Comparison of ENCODE assay signal across 8 mouse cellular contexts in the genomic region with DNA sequence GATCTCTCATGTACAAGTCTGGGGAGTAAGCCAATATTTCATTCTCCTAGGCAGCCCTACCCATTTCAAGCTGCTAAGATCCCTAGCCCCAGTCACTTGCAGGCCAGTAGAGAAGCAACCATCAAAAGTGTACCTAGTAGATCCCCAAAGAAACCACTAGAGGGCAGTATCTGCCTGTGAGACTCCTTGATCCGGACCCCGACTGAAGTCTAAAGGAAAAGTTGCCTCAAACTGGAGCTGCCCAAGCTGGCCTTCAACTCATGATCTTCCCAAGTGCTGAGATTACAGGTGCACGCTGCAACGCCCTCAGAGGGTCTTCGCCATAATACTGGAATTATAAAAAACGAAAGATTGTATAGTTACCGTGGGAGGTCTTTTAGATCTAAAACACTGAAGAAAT. TPM values are rescaled to one million over a fixed set of nuclear protein-coding genes. Genes with fewer than 3 reads are reported as not detected.
DNase-seq lines count a peak whose midpoint lies in the region; ATAC-seq and TF ChIP-seq lines count a peak whose summit lies in the region.

No protein-coding gene starts in this region.

- H3K9ac ChIP-seq in kidney, embryonic 15.5 days = no peak overlapping the region
- no peak overlapping the region for H3K9ac ChIP-seq in liver, adult 2 months (ENCODE audit: low read depth, low read length)
- H3K9ac ChIP-seq in neural tube, embryonic 11.5 days (ENCODE audit: low read length) = no peak overlapping the region

- TF ChIP-seq CTCF in G1E (IDR thresholded peaks at IDR 0.05; ENCODE audit: low read depth, low read length) = peak; percentile 70
- peak; percentile 57 for TF ChIP-seq CTCF in liver, adult 2 months (IDR thresholded peaks at IDR 0.05; ENCODE audit: low read depth, low read length)

- no peak overlapping the region for H3K4me2 ChIP-seq in kidney, embryonic 15.5 days
- no peak overlapping the region for H3K4me2 ChIP-seq in neural tube, embryonic 11.5 days (ENCODE audit: low read depth)

- no peak for TF ChIP-seq POLR2A in liver, adult 2 months (IDR thresholded peaks at IDR 0.05; ENCODE audit: extremely low read depth, insufficient read depth, low read length)

- 0 out of 2 replicates have a peak overlapping the region, but pooled peaks have one; percentile 22 for H3K27ac ChIP-seq in kidney, embryonic 15.5 days
- no peak overlapping the region for H3K27ac ChIP-seq in liver, adult 2 months (replicated peaks; ENCODE audit: insufficient read depth, low read depth, low read length)
- H3K27ac ChIP-seq in neural tube, embryonic 11.5 days (ENCODE audit: low read depth, low read length) = no peak overlapping the region

- no peaks in the 10 kb centered on the region for H3K9me3 ChIP-seq in G1E (replicated peaks)
- no peaks in the 10 kb centered on the region for H3K9me3 ChIP-seq in kidney, embryonic 15.5 days (replicated peaks)
- H3K9me3 ChIP-seq in neural tube, embryonic 11.5 days (ENCODE audit: control insufficient read depth, low read length) = no peaks in the 10 kb centered on the region

- no peak overlapping the region for H3K4me3 ChIP-seq in G1E (ENCODE audit: low read depth, low read length)
- H3K4me3 ChIP-seq in kidney, embryonic 15.5 days (replicated peaks) = no peak overlapping the region
- H3K4me3 ChIP-seq in liver, adult 2 months (ENCODE audit: insufficient read depth, low read depth, low read length) = no peak overlapping the region
- H3K4me3 ChIP-seq in neural tube, embryonic 11.5 days (ENCODE audit: low read depth, low read length) = no peak overlapping the region

- H3K4me1 ChIP-seq in G1E (ENCODE audit: insufficient read depth, low read depth, low read length) = no peaks in the 10 kb centered on the region; the same call in 1 of the 2 replicates
- peaks cover 10% of the 10 kb centered on the region for H3K4me1 ChIP-seq in kidney, embryonic 15.5 days
- peaks cover 2% of the 10 kb centered on the region; the same call in 1 of the 2 replicates for H3K4me1 ChIP-seq in liver, adult 2 months (ENCODE audit: control insufficient read depth, insufficient read depth, low read length)
- H3K4me1 ChIP-seq in neural tube, embryonic 11.5 days (ENCODE audit: control insufficient read depth, insufficient read depth, low read length) = no peaks in the 10 kb centered on the region

- 10% methylated on average over 7 of the region's 7 CpGs for WGBS in kidney, embryonic 15.5 days
- WGBS in liver, adult 2 months = 19% methylated on average over 7 of the region's 7 CpGs
- 9% methylated on average over 7 of the region's 7 CpGs for WGBS in neural tube, embryonic 11.5 days

- H3K27me3 ChIP-seq in G1E (ENCODE audit: insufficient read depth, low read length) = peaks cover 12% of the 10 kb centered on the region
- no peaks in the 10 kb centered on the region for H3K27me3 ChIP-seq in kidney, embryonic 15.5 days
- H3K27me3 ChIP-seq in liver, adult 2 months (ENCODE audit: control insufficient read depth, insufficient read depth, low read length) = no peaks in the 10 kb centered on the region
- H3K27me3 ChIP-seq in neural tube, embryonic 11.5 days (ENCODE audit: control insufficient read depth, insufficient read depth, low read length) = no peaks in the 10 kb centered on the region

- no peaks in the 10 kb centered on the region for H3K79me2 ChIP-seq in liver, adult 2 months (ENCODE audit: control insufficient read depth, insufficient read depth, low read length)

- ATAC-seq in G1E (ENCODE audit: extremely low read depth, insufficient number of reproducible peaks, low FRiP score, poor library complexity, severe bottlenecking) = no peak; the same call in 1 of the 2 replicates
- ATAC-seq in kidney, embryonic 15.5 days (replicated peaks; ENCODE audit: low FRiP score) = peak; percentile 71
- ATAC-seq in neural tube, embryonic 11.5 days (ENCODE audit: insufficient read depth, low FRiP score, low TSS enrichment) = no peak

- DNase-seq in 416B (ENCODE audit: low read depth) = peak; percentile 83
- DNase-seq in G1E (ENCODE audit: low spot score) = peak; percentile 74
- peak; percentile 37 for DNase-seq in cerebellum, adult 9-10 months
- DNase-seq in frontal cortex, postnatal 36 days (ENCODE audit: low spot score in 2 of 2) = peak; percentile 30 to 71
- peak; percentile 57 for DNase-seq in liver, adult 2 months (ENCODE audit: extremely low read depth, low read depth, low spot score)
- DNase-seq in neural tube, embryonic 11.5 days (ENCODE audit: low spot score) = peak; percentile 50
- DNase-seq in thymus, postnatal 4 days = peak; percentile 40

- H3K36me3 ChIP-seq in G1E (replicated peaks) = no peaks in the 10 kb centered on the region
- no peaks in the 10 kb centered on the region for H3K36me3 ChIP-seq in kidney, embryonic 15.5 days
- no peaks in the 10 kb centered on the region for H3K36me3 ChIP-seq in liver, adult 2 months (ENCODE audit: control insufficient read depth, insufficient read depth, low read length)
- no peaks in the 10 kb centered on the region for H3K36me3 ChIP-seq in neural tube, embryonic 11.5 days (ENCODE audit: control insufficient read depth, insufficient read depth, low read length)

RNA-seq across cellular contexts. Expression of a gene that starts 7.3 kb away (rescaled TPM):
- total RNA-seq in G1E (2014; fragmentation: Nextera tagmentation) (not detected in 2 replicates), G1E (2017) (not detected in 2 replicates)
- not detected in 2 replicates for polyA plus RNA-seq in G1E (2012)
- 23.2 and 25.2 TPM in 2 replicates for polyA plus RNA-seq in kidney, embryonic 15.5 days (2015; fragmentation: Nextera tagmentation; extraction: Ambion mirVana)
- total RNA-seq in liver, adult 2 months (2014; rRNA removed) = 2.1 TPM in 1 of 2 replicates, not detected in the other
- not detected in 2 replicates for polyA plus RNA-seq in liver, adult 2 months (2012; rRNA removed)
- not detected in 2 replicates for polyA plus RNA-seq in neural tube, embryonic 11.5 days (2014; fragmentation: Nextera tagmentation; extraction: Ambion mirVana)

RNA-seq across cellular contexts. Expression of a gene that starts 11.2 kb away (rescaled TPM):
- total RNA-seq in G1E (2014; fragmentation: Nextera tagmentation) = not detected in 2 replicates
- not detected in 2 replicates for total RNA-seq in G1E (2017)
- not detected in 2 replicates for polyA plus RNA-seq in G1E (2012)
- polyA plus RNA-seq in kidney, embryonic 15.5 days (2015; fragmentation: Nextera tagmentation; extraction: Ambion mirVana) = 59.1 and 62.5 TPM in 2 replicates
- 0.34 and 0.65 TPM in 2 replicates for total RNA-seq in liver, adult 2 months (2014; rRNA removed)
- polyA plus RNA-seq in liver, adult 2 months (2012; rRNA removed) = 0.32 and 0.35 TPM in 2 replicates
- polyA plus RNA-seq in neural tube, embryonic 11.5 days (2014; fragmentation: Nextera tagmentation; extraction: Ambion mirVana) = 0.58 TPM in 2 replicates

RNA-seq across cellular contexts. Expression of a gene that starts 11.4 kb away (rescaled TPM):
- total RNA-seq in G1E (2014; fragmentation: Nextera tagmentation) = not detected in 2 replicates
- total RNA-seq in G1E (2017) = not detected in 2 replicates
- not detected in 2 replicates for polyA plus RNA-seq in G1E (2012)
- polyA plus RNA-seq in kidney, embryonic 15.5 days (2015; fragmentation: Nextera tagmentation; extraction: Ambion mirVana) = 0.67 and 0.88 TPM in 2 replicates
- total RNA-seq in liver, adult 2 months (2014; rRNA removed) = not detected in 2 replicates
- polyA plus RNA-seq in liver, adult 2 months (2012; rRNA removed) = not detected in 2 replicates
- polyA plus RNA-seq in neural tube, embryonic 11.5 days (2014; fragmentation: Nextera tagmentation; extraction: Ambion mirVana) = not detected in 2 replicates

RNA-seq across cellular contexts. Expression of a gene that starts 16.4 kb away (rescaled TPM):
- total RNA-seq in G1E (2014; fragmentation: Nextera tagmentation) (not detected in 2 replicates), G1E (2017) (not detected in 2 replicates)
- not detected in 2 replicates for polyA plus RNA-seq in G1E (2012)
- polyA plus RNA-seq in kidney, embryonic 15.5 days (2015; fragmentation: Nextera tagmentation; extraction: Ambion mirVana) = not detected in 2 replicates
- total RNA-seq in liver, adult 2 months (2014; rRNA removed) = not detected in 2 replicates
- polyA plus RNA-seq in liver, adult 2 months (2012; rRNA removed) = not detected in 2 replicates
- not detected in 2 replicates for polyA plus RNA-seq in neural tube, embryonic 11.5 days (2014; fragmentation: Nextera tagmentation; extraction: Ambion mirVana)

RNA-seq across cellular contexts. Expression of a gene that starts 35.5 kb away (rescaled TPM):
- total RNA-seq in G1E (2014; fragmentation: Nextera tagmentation) (not detected in 2 replicates), G1E (2017) (not detected in 2 replicates)
- not detected in 2 replicates for polyA plus RNA-seq in G1E (2012)
- polyA plus RNA-seq in kidney, embryonic 15.5 days (2015; fragmentation: Nextera tagmentation; extraction: Ambion mirVana) = 4.4 and 4.8 TPM in 2 replicates
- total RNA-seq in liver, adult 2 months (2014; rRNA removed) = not detected in 2 replicates
- polyA plus RNA-seq in liver, adult 2 months (2012; rRNA removed) = not detected in 2 replicates
- not detected in 2 replicates for polyA plus RNA-seq in neural tube, embryonic 11.5 days (2014; fragmentation: Nextera tagmentation; extraction: Ambion mirVana)

Comparison
In these comparisons a context has a peak if more than half of its experiments do, and no peak if none do; other contexts are left out.
1. RNA of a gene that starts 7.3 kb away (polyA plus RNA-seq): 23.2 to 25.2 TPM in kidney, embryonic 15.5 days; not detected in G1E, not detected in liver, adult 2 months and not detected in neural tube, embryonic 11.5 days; every median in the first group is over 10 times any median in the second.
2. RNA of a gene that starts 11.2 kb away (polyA plus RNA-seq): 59.1 to 62.5 TPM in kidney, embryonic 15.5 days; 0.58 TPM in neural tube, embryonic 11.5 days, 0.32 to 0.35 TPM in liver, adult 2 months and not detected in G1E; every median in the first group is over 10 times any median in the second.
3. Peak in every context shown above with its lines, with median percentiles within 50 percentile points of each other: DNase-seq.